Mouse (Mus musculus) retina, postnatal 1 day (tissue): ENCODE measurements around the gene Tctn3.
"Not testable (repeated sequence)": the region's sequence is repeated elsewhere in the genome, so short reads cannot be mapped to it uniquely, and the experiment has no call there.

Experiments
- DNase-seq: peaks from one replicate; pipeline ENCODE4 v3.0.0-alpha.2; 2012

Tctn3 gene

DNA sequence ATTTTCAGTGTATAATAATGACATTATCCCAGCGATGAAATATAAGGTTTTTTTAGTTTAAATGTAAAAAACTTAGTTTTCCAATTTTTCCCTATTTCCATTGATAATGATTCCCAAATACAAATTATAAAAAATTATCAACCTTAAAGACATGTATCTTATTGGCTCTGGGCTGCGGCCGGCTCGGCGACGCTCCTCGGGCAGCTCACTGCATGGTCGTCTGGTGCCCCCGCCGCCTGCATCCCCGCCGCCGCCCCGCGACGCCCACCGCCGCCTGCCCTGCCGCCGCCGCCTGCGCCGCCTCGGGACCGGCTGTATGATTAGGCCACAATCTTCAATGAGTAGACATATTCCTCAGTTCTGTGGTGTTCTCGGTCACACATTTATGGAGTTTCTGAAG lies 9.6 kb upstream of the Tctn3 start:
- not testable (repeated sequence) for DNase-seq

- DNase-seq = no peak
Measured at GRCm38 (mm10) chr19:40616021-40616420, 4.0 kb upstream of the Tctn3 start.

GRCm38 (mm10) chr19:40614811-40615210 lies 2.8 kb upstream of the Tctn3 start:
- no peak for DNase-seq

DNA sequence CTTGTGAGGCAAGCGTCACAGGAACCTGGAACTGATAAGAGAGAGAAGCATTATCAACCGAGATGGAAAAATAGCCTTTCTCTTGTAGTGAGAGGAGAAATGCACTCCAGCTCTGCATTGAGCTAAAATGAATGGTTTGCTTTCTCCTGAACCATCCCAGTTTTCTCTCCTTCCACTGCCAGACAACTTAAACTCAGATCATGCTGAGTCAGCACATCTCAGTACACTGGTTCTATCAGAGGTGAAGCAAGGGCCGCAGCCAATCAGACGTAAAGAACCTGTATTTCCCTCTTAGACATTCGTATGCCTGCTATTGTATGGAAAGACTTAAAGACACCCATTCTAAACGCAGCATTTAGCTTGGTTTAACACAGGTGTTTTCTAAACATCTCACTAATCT lies 4.4 kb downstream of the Tctn3 start:
- no peak for DNase-seq

DNA sequence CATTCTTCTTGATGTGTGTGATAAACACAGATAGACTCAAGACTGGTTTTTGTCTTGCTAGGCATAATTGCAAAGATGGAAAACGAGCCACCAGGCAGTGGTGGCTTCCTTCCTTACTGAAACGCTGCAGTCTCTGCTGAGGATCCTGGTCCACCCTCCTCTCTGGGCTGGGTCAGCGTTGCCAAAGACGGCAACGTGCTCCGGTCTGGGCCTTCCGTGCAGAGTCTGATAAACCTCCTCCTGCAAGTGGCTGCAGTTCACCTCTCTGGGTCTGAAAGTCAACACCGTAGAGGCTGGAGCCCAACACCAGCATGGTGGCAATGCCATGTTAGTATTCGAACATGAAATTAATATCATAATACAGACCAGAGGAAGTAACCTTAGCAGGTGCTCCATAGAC lies 6.8 kb downstream of the Tctn3 start:
- DNase-seq = no peak

GRCm38 (mm10) chr19:40601870-40602269 lies 10.2 kb downstream of the Tctn3 start:
- DNase-seq = no peak

DNA sequence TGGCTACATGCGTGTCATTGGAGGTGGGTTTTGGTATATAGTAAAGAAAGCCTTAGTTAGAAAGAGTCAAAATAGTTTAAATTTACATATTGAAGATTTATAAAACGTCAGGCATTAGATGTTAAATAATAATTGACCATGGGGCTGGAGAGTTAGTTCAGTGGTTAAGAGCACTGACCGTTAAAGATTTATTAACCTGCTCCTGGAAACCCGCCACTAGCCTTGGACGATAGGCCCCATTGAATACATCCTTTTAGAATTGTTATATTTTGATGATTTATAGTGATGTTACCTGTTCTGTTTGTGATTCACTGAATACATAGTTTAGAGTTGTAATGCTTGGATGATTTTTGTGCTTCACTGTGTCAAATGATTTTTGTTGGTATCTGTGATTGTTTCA lies 11.2 kb downstream of the Tctn3 start:
- DNase-seq = not testable (repeated sequence)

DNA sequence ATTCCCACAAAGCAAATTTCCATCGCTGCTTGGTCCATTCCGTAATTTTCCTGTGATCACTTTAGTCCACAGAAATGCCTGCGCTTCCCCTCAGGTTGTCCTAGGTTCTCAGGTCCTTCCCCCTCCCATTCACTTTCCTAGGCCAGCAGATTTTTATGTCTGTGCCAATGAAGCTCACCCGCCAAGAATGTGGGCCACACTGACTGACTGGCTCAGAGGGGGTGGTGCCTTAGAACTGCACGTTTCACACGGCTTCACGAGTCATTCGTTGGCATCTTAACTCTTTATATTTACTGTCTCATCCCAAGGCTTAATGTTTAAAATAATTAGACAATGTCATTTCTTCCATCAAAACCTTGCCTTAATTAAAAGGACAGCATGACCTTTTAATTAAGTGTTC lies 16.2 kb downstream of the Tctn3 start:
- no peak for DNase-seq

- no peak for DNase-seq
Measured at GRCm38 (mm10) chr19:40595231-40595630, 16.8 kb downstream of the Tctn3 start.

- DNase-seq = no peak
Measured at GRCm38 (mm10) chr19:40589530-40589880, 22.5 kb downstream of the Tctn3 start.

DNA sequence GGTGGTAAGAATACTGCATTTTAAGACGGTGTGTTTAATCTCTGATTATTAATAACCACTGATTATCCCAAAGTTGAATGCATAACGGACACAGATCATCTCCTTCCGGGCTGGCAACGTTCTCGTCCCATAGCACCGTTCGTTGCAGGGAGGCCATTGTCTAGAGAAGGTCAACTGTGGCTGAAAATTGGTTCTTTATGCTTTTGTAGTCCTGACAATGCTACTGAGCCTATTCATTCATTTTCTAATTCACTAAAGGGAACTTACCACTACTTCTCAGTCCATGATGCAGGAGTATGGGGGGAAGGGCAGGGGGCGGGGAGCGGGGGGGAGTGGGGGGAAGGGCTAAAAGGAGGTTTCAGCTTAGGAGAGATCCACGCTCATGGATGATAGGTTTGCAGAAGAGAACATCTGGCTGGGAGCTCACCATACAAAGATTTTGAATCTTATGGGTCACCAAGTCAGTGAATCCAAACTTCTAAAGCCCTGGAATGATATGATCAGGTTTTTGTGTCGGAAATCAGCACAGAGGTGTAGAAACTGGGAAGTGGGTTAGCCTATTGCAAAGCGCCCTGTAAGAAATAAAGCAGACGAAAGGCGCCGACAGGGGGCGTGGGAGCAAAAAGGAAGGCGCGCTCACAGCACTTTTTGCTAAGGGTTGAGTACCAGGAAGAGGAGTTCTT lies 23.0 kb downstream of the Tctn3 start:
- DNase-seq = peak; percentile 94

DNA sequence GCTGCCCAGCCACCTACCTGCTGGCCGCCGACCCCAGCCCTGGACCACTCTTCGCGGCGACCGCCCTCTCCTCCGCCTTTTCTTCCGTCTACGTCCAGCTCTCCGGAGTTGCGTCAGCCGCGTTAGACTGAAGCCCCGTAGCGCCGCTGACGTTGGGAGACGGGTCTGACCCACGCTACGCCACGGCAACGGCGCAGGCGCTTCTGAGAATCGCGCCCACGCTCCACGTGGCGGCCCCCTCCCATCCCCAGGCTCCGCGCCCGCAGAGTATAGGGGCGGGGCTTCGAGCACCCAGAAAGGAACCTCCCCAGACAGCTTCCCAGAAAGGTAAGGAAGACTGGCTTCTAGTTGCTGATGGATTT lies 23.8 kb downstream of the Tctn3 start, which contains the start of gene Aldh18a1:
Gene Aldh18a1, minus strand, starts transcription at position 171 of the 362 bp plus-strand sequence.
- peak; percentile 96 for DNase-seq

- DNase-seq = no peak
Measured at GRCm38 (mm10) chr19:40587491-40588292, 24.3 kb downstream of the Tctn3 start.

GRCm38 (mm10) chr19:40586908-40587307 lies 25.1 kb downstream of the Tctn3 start:
- DNase-seq = no peak

DNA sequence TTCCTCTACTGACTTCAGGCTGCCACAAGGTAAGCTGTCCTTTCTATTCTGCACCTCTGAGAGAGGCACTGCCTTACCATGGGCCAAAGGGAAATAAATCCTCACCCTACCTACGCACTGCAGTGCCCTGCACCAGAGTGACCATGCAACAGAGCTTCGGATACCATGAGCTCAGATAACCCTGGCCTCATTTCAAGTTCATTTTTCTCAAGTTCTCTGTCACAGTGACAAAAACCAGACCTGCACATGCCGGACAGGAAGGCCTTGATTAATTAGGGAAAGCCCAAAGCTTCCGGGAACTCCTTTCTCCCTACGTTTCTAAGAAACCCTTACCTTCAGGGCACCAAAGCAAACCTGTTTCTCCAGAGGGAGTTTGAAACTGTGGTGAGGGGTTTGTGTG lies 30.4 kb downstream of the Tctn3 start:
- no peak for DNase-seq

GRCm38 (mm10) chr19:40580902-40581301 lies 31.1 kb downstream of the Tctn3 start:
- DNase-seq = no peak

- DNase-seq = no peak
Measured at GRCm38 (mm10) chr19:40575438-40575837, 36.6 kb downstream of the Tctn3 start.

GRCm38 (mm10) chr19:40570726-40571125 lies 41.3 kb downstream of the Tctn3 start:
- DNase-seq = no peak

DNA sequence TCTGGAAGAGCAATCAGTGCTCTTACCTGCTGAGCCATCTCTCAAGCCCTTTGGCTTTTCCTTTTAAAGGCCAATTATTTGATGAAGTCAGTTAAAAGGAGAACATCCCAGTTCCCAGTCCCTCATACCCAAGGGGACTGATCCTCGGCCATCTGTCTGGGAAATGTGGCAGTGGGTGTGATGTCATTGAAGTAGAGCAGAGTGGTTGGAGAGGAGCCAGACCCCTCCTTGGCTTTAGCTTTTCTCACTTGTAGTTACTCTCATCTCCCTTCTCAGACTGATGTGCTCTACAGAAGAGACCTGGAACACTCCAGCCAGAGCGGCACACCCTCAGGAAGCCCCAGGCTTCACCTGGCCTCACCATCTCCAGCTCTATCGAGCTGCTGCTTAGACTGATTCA lies 44.4 kb downstream of the Tctn3 start:
- no peak for DNase-seq

GRCm38 (mm10) chr19:40563880-40564645 lies 48.0 kb downstream of the Tctn3 start:
- no peak for DNase-seq

DNA sequence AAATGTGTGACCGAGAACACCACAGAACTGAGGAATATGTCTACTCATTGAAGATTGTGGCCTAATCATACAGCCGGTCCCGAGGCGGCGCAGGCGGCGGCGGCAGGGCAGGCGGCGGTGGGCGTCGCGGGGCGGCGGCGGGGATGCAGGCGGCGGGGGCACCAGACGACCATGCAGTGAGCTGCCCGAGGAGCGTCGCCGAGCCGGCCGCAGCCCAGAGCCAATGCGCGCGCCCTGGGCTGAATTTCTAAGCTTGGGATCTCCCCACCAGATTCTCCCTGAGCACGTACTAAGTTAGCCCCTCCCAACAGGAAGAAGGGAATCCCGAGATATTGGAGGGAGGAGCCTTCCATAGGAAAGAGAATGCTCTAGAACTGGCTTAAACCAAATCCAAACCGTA lies 50.5 kb downstream of the Tctn3 start:
- DNase-seq = not testable (repeated sequence)

GRCm38 (mm10) chr19:40556029-40556428 lies 56.0 kb downstream of the Tctn3 start:
- no peak for DNase-seq

DNA sequence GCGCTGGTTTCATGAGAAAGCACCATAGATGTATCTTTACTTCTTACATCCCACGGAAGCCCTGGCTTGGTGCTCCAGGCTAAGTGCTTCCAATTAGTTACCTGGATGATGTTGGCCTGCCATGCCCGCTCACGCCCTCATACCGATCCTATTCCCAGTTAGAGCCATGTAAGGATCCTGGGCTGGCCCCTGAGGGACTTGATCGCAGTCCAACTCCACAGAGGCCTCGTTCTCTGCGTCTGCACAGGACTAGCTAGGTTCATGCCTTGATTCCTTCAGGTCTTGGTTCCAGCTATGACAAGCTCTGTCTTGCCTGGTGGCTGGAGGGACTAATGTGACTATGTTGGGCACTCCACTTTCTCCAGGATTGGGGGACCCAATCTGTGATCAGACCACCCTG lies 56.9 kb downstream of the Tctn3 start:
- no peak for DNase-seq

GRCm38 (mm10) chr19:40554343-40554742 lies 57.7 kb downstream of the Tctn3 start:
- DNase-seq = no peak
